Mouse (Mus musculus) c-Kit-positive CD71-positive TER-119-negative erythroid progenitor cells, embryonic 14.5 days (primary cell): ENCODE measurements around the gene Wars.

Experiments used
- DNase-seq: peaks from one replicate; pipeline ENCODE4 v3.0.0-alpha.2; 2013; ENCODE audit warnings: low read depth

The Wars gene

GRCm38 (mm10) chr12:108826282-108826957, 67.6 kb downstream of the Wars start:
- no peak for DNase-seq

GRCm38 (mm10) chr12:108825561-108826224, 68.3 kb downstream of the Wars start:
- no peak for DNase-seq

- no peak for DNase-seq
Observed at GRCm38 (mm10) chr12:108824225-108824874, 69.6 kb downstream of the Wars start.

GRCm38 (mm10) chr12:108823036-108823435, 70.9 kb downstream of the Wars start:
- no peak for DNase-seq

- DNase-seq, result no peak
Observed at GRCm38 (mm10) chr12:108820461-108820860, 73.5 kb downstream of the Wars start.

GRCm38 (mm10) chr12:108816569-108816968, 77.4 kb downstream of the Wars start:
- DNase-seq, result no peak

- no peak for DNase-seq
Observed at GRCm38 (mm10) chr12:108814470-108814869, 79.5 kb downstream of the Wars start.

GRCm38 (mm10) chr12:108812463-108812862, 81.5 kb downstream of the Wars start:
- no peak for DNase-seq

GRCm38 (mm10) chr12:108811133-108811532, 82.8 kb downstream of the Wars start:
- DNase-seq, result no peak

- DNase-seq, result no peak
Observed at GRCm38 (mm10) chr12:108810309-108810708, 83.7 kb downstream of the Wars start.
